Mouse (Mus musculus): ENCODE results near the gene Abhd2. TPM values are rescaled to one million over a fixed set of nuclear protein-coding genes. Genes with fewer than 3 reads are reported as not detected.

Gene Abhd2
- polyA plus RNA-seq, 1 experiment from 2014 or later, result 10.7 TPM

GRCm38 (mm10) chr7:79392860-79393513, 120.0 kb downstream of the Abhd2 start:
- H3K4me2 ChIP-seq (replicated peaks), result peak overlapping the region; percentile 96
- peaks cover 21% of the 10 kb centered on the region for H3K4me1 ChIP-seq
- no peaks in the 10 kb centered on the region for H3K36me3 ChIP-seq
- 0 out of 2 replicates have a peak overlapping the region, but pooled peaks have one; percentile 35 for H3K9ac ChIP-seq
- H3K9me3 ChIP-seq, result no peaks in the 10 kb centered on the region
- H3K4me3 ChIP-seq, result peak overlapping the region; percentile 57
- no peak overlapping the region for H3K27ac ChIP-seq
- H3K27me3 ChIP-seq, result no peaks in the 10 kb centered on the region
- 59% methylated on average over 9 of the region's 9 CpGs for WGBS
- ATAC-seq (ENCODE audit: low FRiP score, low read depth), result no peak

- H3K4me2 ChIP-seq (replicated peaks), result no peak overlapping the region
- no peak for ATAC-seq (ENCODE audit: low FRiP score, low read depth)
- WGBS, result 93% methylated on average over 7 of the region's 7 CpGs
These were observed 120.9 kb downstream of the Abhd2 start for GRCm38 (mm10) chr7:79393924-79394323.

GRCm38 (mm10) chr7:79394666-79395065, 121.7 kb downstream of the Abhd2 start:
- Histone ChIP-seq H3K4me3 (no peak overlapping the region), H3K4me1 (peaks cover 12% of the 10 kb centered on the region), H3K27ac (no peak overlapping the region), H3K9ac (no peak overlapping the region), H3K9me3 (no peaks in the 10 kb centered on the region), H3K27me3 (no peaks in the 10 kb centered on the region), H3K4me2 (replicated peaks) (no peak overlapping the region), H3K36me3 (no peaks in the 10 kb centered on the region)
- WGBS, result 73% methylated on average over 7 of the region's 7 CpGs
- no peak for ATAC-seq (ENCODE audit: low FRiP score, low read depth)

More at GRCm38 (mm10) chr7:79393924-79394323, 120.9 kb downstream of the Abhd2 start:
- Histone ChIP-seq H3K27me3 (no peaks in the 10 kb centered on the region), H3K4me3 (no peak overlapping the region), H3K9ac (no peak overlapping the region), H3K27ac (no peak overlapping the region), H3K4me1 (peaks cover 12% of the 10 kb centered on the region), H3K9me3 (no peaks in the 10 kb centered on the region), H3K36me3 (no peaks in the 10 kb centered on the region)

GRCm38 (mm10) chr7:79395186-79395585, 122.2 kb downstream of the Abhd2 start:
- ATAC-seq (ENCODE audit: low FRiP score, low read depth), result no peak
- 81% methylated on average over 7 of the region's 7 CpGs for WGBS

GRCm38 (mm10) chr7:79397446-79397963, 124.5 kb downstream of the Abhd2 start:
- no peaks in the 10 kb centered on the region for H3K36me3 ChIP-seq
- H3K4me1 ChIP-seq, result peaks cover 12% of the 10 kb centered on the region
- H3K27ac ChIP-seq, result 0 out of 2 replicates have a peak overlapping the region, but pooled peaks have one; percentile 28
- no peaks in the 10 kb centered on the region for H3K9me3 ChIP-seq
- no peak overlapping the region for H3K4me2 ChIP-seq (replicated peaks)
- peak overlapping the region; percentile 45; the same call in 1 of the 2 replicates for H3K9ac ChIP-seq
- no peak overlapping the region for H3K4me3 ChIP-seq
- WGBS, result 37% methylated on average over 10 of the region's 10 CpGs
- ATAC-seq (ENCODE audit: low FRiP score, low read depth), result no peak
- H3K27me3 ChIP-seq, result no peaks in the 10 kb centered on the region

More at GRCm38 (mm10) chr7:79395186-79395585, 122.2 kb downstream of the Abhd2 start:
- no peak overlapping the region for H3K4me3 ChIP-seq
- no peak overlapping the region for H3K9ac ChIP-seq
- no peaks in the 10 kb centered on the region for H3K9me3 ChIP-seq
- no peak overlapping the region for H3K27ac ChIP-seq
- peaks cover 12% of the 10 kb centered on the region for H3K4me1 ChIP-seq
- no peak overlapping the region for H3K4me2 ChIP-seq (replicated peaks)
- no peaks in the 10 kb centered on the region for H3K27me3 ChIP-seq
- H3K36me3 ChIP-seq, result no peaks in the 10 kb centered on the region

- Histone ChIP-seq H3K9me3 (no peaks in the 10 kb centered on the region), H3K4me2 (replicated peaks) (no peak overlapping the region), H3K36me3 (no peaks in the 10 kb centered on the region; the same call in 1 of the 2 replicates), H3K27ac (no peak overlapping the region), H3K4me3 (no peak overlapping the region), H3K27me3 (no peaks in the 10 kb centered on the region), H3K9ac (no peak overlapping the region), H3K4me1 (peaks cover 5% of the 10 kb centered on the region; the same call in 1 of the 2 replicates)
- no peak for ATAC-seq (ENCODE audit: low FRiP score, low read depth)
- 78% methylated on average over 8 of the region's 8 CpGs for WGBS
These were observed 125.4 kb downstream of the Abhd2 start for GRCm38 (mm10) chr7:79398426-79398825.

- ATAC-seq (ENCODE audit: low FRiP score, low read depth), result no peak
- WGBS, result 81% methylated on average over 12 of the region's 12 CpGs
- H3K4me2 ChIP-seq (replicated peaks), result no peak overlapping the region
These were observed 126.0 kb downstream of the Abhd2 start for GRCm38 (mm10) chr7:79398971-79399370.

GRCm38 (mm10) chr7:79400296-79400695, 127.3 kb downstream of the Abhd2 start:
- 87% methylated on average over 3 of the region's 3 CpGs for WGBS
- no peak for ATAC-seq (ENCODE audit: low FRiP score, low read depth)
- Histone ChIP-seq H3K27ac (no peak overlapping the region), H3K27me3 (no peaks in the 10 kb centered on the region), H3K4me2 (replicated peaks) (no peak overlapping the region), H3K36me3 (no peaks in the 10 kb centered on the region; the same call in 1 of the 2 replicates), H3K4me1 (peaks cover 5% of the 10 kb centered on the region; the same call in 1 of the 2 replicates), H3K4me3 (no peak overlapping the region), H3K9me3 (no peaks in the 10 kb centered on the region), H3K9ac (no peak overlapping the region)

More at GRCm38 (mm10) chr7:79398971-79399370, 126.0 kb downstream of the Abhd2 start:
- Histone ChIP-seq H3K9ac (no peak overlapping the region), H3K9me3 (no peaks in the 10 kb centered on the region), H3K27me3 (no peaks in the 10 kb centered on the region), H3K27ac (no peak overlapping the region), H3K4me1 (peaks cover 5% of the 10 kb centered on the region; the same call in 1 of the 2 replicates), H3K4me3 (no peak overlapping the region), H3K36me3 (no peaks in the 10 kb centered on the region; the same call in 1 of the 2 replicates)

GRCm38 (mm10) chr7:79414449-79415375, 141.7 kb downstream of the Abhd2 start:
- Histone ChIP-seq H3K4me2 (replicated peaks) (peak overlapping the region; percentile 50), H3K4me1 (peaks cover 17% of the 10 kb centered on the region), H3K27ac (peak overlapping the region; percentile 44; the same call in 1 of the 2 replicates), H3K36me3 (no peaks in the 10 kb centered on the region), H3K4me3 (peak overlapping the region; percentile 11; the same call in 1 of the 2 replicates), H3K27me3 (no peaks in the 10 kb centered on the region), H3K9me3 (no peaks in the 10 kb centered on the region), H3K9ac (no peak overlapping the region; the same call in 1 of the 2 replicates)
- peak; percentile 72 for ATAC-seq (ENCODE audit: low FRiP score, low read depth)
- WGBS, result 30% methylated on average over 18 of the region's 18 CpGs
